Mouse (Mus musculus) embryonic facial prominence, embryonic 14.5 days (tissue): ENCODE results near the gene Cgnl1. TPM values are rescaled to one million over a fixed set of nuclear protein-coding genes. Genes with fewer than 3 reads are reported as not detected.
A peak's percentile ranks its signal among the peaks of the same experiment; 100 is the strongest.

ENCODE experiments used
- ATAC-seq: fragments of 200-750 bp; cut with Nextera tagmentation; 2 replicates; pipeline ENCODE4 v1.8.0; 2017; ENCODE audit warnings: low read depth, moderate number of reproducible peaks, moderate TSS enrichment
- DNase-seq: peaks from one replicate; pipeline ENCODE4 v3.0.0-alpha.2; 2015; ENCODE audit warnings: low spot score
- H3K27ac ChIP-seq: fragments of 300-500 bp; sonication (generic); replicated peaks from 2 replicates; pipeline ENCODE4 v1.5.1; 2014; ENCODE audit warnings: low read depth, mild to moderate bottlenecking, low read length, moderate library complexity
- H3K27me3 ChIP-seq: fragments of 300-500 bp; sonication (generic); replicated peaks from 2 replicates; pipeline ENCODE4 v1.6.1; 2014; ENCODE audit warnings: low read length; ENCODE audit not compliant: control insufficient read depth, insufficient read depth
- H3K36me3 ChIP-seq: fragments of 300-500 bp; sonication (generic); 2 replicates; pipeline ENCODE4 v1.6.1; 2014; ENCODE audit warnings: low read length, mixed read lengths; ENCODE audit not compliant: control insufficient read depth, insufficient read depth
- H3K4me1 ChIP-seq: fragments of 300-500 bp; sonication (generic); 2 replicates; pipeline ENCODE4 v1.6.1; 2014; ENCODE audit warnings: antibody characterized with exemption, low read length; ENCODE audit not compliant: control insufficient read depth, insufficient read depth
- H3K4me2 ChIP-seq: fragments of 300-500 bp; sonication (generic); 2 replicates; pipeline ENCODE4 v1.6.1; 2014; ENCODE audit warnings: low read depth, mild to moderate bottlenecking, low read length, moderate library complexity, mixed read lengths
- H3K4me3 ChIP-seq: fragments of 300-500 bp; sonication (generic); 2 replicates; pipeline ENCODE4 v1.5.1; 2014; ENCODE audit warnings: low read depth, mild to moderate bottlenecking, low read length
- H3K9ac ChIP-seq: fragments of 300-500 bp; sonication (generic); 2 replicates; pipeline ENCODE4 v1.6.1; 2014; ENCODE audit warnings: low read depth, mild to moderate bottlenecking, low read length, moderate library complexity, mixed read lengths
- H3K9me3 ChIP-seq: fragments of 300-500 bp; sonication (generic); 2 replicates; pipeline ENCODE4 v1.6.1; 2016; ENCODE audit warnings: low read length; ENCODE audit not compliant: control insufficient read depth
- WGBS: fragments of 180-500 bp; shearing (Covaris S2); extraction: QIAGEN DNeasy Blood & Tissue Kit; methylation state at CpG from one replicate; pipeline ENCODE4 v1.1.7; 2014; 5-methylcytosine and 5-hydroxymethylcytosine counted together
- polyA plus RNA-seq: library from polyadenylated mRNA; unstranded; fragments of >200 nt; fragmentation: Nextera tagmentation; extraction: Ambion mirVana; gene quantifications from 2 replicates; pipeline ENCODE4 v1.2.1, GENCODE M21; 2014

The Cgnl1 gene
- polyA plus RNA-seq, 1 experiment from 2014 or later, result 12.6 TPM

GRCm38 (mm10) chr9:71617363-71617762 is 154.0 kb downstream of the Cgnl1 start:
- Histone ChIP-seq H3K9me3 (no peaks in the 10 kb centered on the region), H3K36me3 (no peaks in the 10 kb centered on the region), H3K4me1 (no peaks in the 10 kb centered on the region), H3K4me2 (no peak overlapping the region), H3K27me3 (no peaks in the 10 kb centered on the region), H3K9ac (no peak overlapping the region), H3K4me3 (no peak overlapping the region), H3K27ac (no peak overlapping the region)
- DNase-seq, result no peak
- no peak for ATAC-seq
- WGBS, result 56% methylated on average over 8 of the region's 8 CpGs

GRCm38 (mm10) chr9:71616185-71616584 is 155.2 kb downstream of the Cgnl1 start:
- H3K9ac ChIP-seq, result no peak overlapping the region
- DNase-seq (peak; percentile 88), ATAC-seq (peak; percentile 67; the same call in 1 of the 2 replicates)
- no peak overlapping the region for H3K4me3 ChIP-seq
- no peak overlapping the region for H3K4me2 ChIP-seq
- no peak overlapping the region for H3K27ac ChIP-seq
- no peaks in the 10 kb centered on the region for H3K4me1 ChIP-seq
- 9% methylated on average over 3 of the region's 3 CpGs for WGBS
- H3K9me3 ChIP-seq, result no peaks in the 10 kb centered on the region
- no peaks in the 10 kb centered on the region for H3K36me3 ChIP-seq
- no peaks in the 10 kb centered on the region for H3K27me3 ChIP-seq

DNA sequence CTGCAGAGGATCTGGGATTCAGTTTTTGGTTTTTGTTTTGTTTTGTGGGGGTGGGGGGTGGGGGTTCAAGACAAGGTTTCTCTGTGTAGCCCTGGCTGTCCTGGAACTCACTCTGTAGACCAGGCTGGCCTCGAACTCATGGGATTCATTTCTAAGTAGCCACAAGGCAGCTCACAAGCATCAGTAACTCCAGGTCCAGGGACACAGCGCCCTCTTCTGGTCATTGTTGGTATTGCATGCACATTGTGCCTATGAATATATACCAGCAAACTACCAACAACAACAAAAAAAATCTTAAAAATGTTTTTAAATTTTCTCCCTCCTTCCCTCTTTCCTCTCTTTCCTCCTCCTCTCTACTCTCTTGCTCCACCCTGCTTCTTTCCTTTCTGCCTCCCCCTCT is 156.8 kb downstream of the Cgnl1 start:
- WGBS, result 38% methylated on average over 2 of the region's 2 CpGs
- no peaks in the 10 kb centered on the region for H3K36me3 ChIP-seq
- H3K4me1 ChIP-seq, result peaks cover 1% of the 10 kb centered on the region; the same call in 1 of the 2 replicates
- H3K27ac ChIP-seq, result no peak overlapping the region
- DNase-seq (no peak), ATAC-seq (no peak)
- H3K9me3 ChIP-seq, result no peaks in the 10 kb centered on the region
- H3K4me3 ChIP-seq, result no peak overlapping the region
- H3K27me3 ChIP-seq, result no peaks in the 10 kb centered on the region
- no peak overlapping the region for H3K9ac ChIP-seq
- H3K4me2 ChIP-seq, result no peak overlapping the region

GRCm38 (mm10) chr9:71612981-71613380 is 158.4 kb downstream of the Cgnl1 start:
- no peak overlapping the region for H3K27ac ChIP-seq
- WGBS, result 87% methylated on average over 6 of the region's 6 CpGs
- no peaks in the 10 kb centered on the region for H3K36me3 ChIP-seq
- no peaks in the 10 kb centered on the region for H3K27me3 ChIP-seq
- H3K4me2 ChIP-seq, result no peak overlapping the region
- DNase-seq (no peak), ATAC-seq (no peak)
- H3K9me3 ChIP-seq, result no peaks in the 10 kb centered on the region
- H3K9ac ChIP-seq, result no peak overlapping the region
- H3K4me1 ChIP-seq, result peaks cover 5% of the 10 kb centered on the region
- no peak overlapping the region for H3K4me3 ChIP-seq

DNA sequence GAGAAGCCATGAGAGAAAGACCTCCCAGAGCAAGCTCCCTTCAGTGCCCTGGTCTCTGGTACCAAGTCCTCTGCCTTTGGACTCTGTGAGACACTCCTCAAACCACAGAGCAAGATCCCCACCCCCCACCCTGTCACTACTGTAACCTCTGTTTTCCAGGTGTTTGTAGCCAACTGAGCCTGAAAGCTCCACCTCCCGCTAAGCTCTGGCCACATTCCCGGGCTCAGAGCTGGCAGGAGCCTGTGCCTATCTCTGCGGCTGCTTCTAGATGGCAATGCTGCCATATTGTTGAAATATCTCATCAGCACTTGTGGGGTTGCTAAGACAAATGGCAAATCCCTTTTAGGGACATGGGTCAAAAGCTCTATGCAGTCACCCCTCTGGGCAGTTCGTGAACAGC is 159.5 kb downstream of the Cgnl1 start:
- Histone ChIP-seq H3K36me3 (no peaks in the 10 kb centered on the region), H3K27me3 (no peaks in the 10 kb centered on the region), H3K4me3 (no peak overlapping the region), H3K4me2 (no peak overlapping the region), H3K9me3 (no peaks in the 10 kb centered on the region), H3K9ac (no peak overlapping the region), H3K27ac (no peak overlapping the region), H3K4me1 (peaks cover 5% of the 10 kb centered on the region)
- 84% methylated on average over 4 of the region's 4 CpGs for WGBS
- ATAC-seq (no peak), DNase-seq (no peak)

DNA sequence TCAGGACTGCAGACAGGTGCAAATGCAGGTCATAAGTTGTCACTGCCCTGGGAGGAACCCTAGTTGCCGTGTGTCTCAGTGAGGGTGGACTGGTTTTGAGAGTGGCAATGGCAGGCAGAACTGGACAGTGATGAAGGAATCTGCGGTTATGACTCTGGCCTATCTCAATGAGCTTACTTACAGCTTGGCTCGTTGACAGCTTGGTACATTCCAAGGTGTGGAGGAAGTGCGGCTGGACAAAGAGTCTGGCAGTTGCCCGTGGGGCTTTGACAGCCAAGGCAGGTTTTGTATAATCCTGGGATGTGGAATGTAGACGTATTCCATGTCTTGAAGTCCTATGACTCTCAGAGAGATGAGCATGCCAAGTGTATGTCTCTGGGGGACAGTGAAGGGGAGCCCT is 162.4 kb downstream of the Cgnl1 start:
- ATAC-seq (no peak), DNase-seq (no peak)
- H3K27ac ChIP-seq, result no peak overlapping the region
- H3K4me2 ChIP-seq, result no peak overlapping the region
- H3K9me3 ChIP-seq, result no peaks in the 10 kb centered on the region
- WGBS, result 64% methylated on average over 6 of the region's 6 CpGs
- no peaks in the 10 kb centered on the region for H3K27me3 ChIP-seq
- H3K4me3 ChIP-seq, result no peak overlapping the region
- no peak overlapping the region for H3K9ac ChIP-seq
- peaks cover 5% of the 10 kb centered on the region for H3K4me1 ChIP-seq
- H3K36me3 ChIP-seq, result no peaks in the 10 kb centered on the region

DNA sequence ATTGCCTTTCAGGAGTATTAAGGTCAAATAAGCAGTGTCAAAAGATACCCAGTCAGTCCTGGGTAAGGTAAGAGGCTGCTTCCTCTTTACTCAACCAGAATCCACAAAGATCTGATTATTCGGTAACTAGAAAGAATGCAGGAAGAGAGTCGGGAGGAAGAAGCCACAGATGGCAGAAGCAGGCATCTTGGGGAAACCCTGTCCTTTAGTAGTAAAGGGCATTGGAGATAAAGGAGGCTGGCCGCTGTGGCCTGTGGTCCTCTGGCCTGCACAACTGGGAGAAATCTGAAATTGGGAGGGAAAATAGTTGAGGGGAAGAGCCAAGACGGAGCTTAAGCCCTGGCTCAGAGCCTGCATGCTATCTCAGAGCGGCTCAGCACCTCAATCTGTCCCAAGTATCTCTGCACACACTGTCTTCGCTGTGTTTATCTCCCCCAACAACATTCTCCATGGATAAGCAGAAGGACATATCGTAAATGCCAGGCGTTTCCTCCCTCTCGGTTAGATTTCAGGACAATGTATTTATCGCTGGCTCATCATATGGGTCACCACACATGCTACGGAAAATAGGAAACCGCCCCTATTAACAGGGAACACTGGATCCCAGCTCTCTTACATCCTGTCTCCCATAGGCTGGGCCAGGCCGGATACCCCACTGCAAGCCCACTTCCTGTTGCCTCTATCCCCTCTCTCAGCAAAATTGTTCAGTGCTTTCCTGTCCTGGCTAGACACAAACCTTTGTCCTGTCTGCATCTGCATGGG is 164.9 kb downstream of the Cgnl1 start:
- peak; percentile 49 for DNase-seq

GRCm38 (mm10) chr9:71604914-71605635 is 166.3 kb downstream of the Cgnl1 start:
- no peak overlapping the region for H3K4me2 ChIP-seq
- ATAC-seq (no peak), DNase-seq (no peak)
- H3K4me1 ChIP-seq, result peaks cover 5% of the 10 kb centered on the region
- H3K4me3 ChIP-seq, result no peak overlapping the region
- no peaks in the 10 kb centered on the region for H3K9me3 ChIP-seq
- 30% methylated on average over 6 of the region's 6 CpGs for WGBS
- H3K27ac ChIP-seq, result no peak overlapping the region
- H3K27me3 ChIP-seq, result no peaks in the 10 kb centered on the region
- H3K9ac ChIP-seq, result no peak overlapping the region
- H3K36me3 ChIP-seq, result no peaks in the 10 kb centered on the region

More for the DNA sequence above, 164.9 kb downstream of the Cgnl1 start:
- Histone ChIP-seq H3K4me3 (no peak overlapping the region), H3K4me1 (peaks cover 5% of the 10 kb centered on the region), H3K9me3 (no peaks in the 10 kb centered on the region), H3K27me3 (no peaks in the 10 kb centered on the region), H3K4me2 (no peak overlapping the region), H3K27ac (peak overlapping the region; percentile 18; the same call in 1 of the 2 replicates), H3K36me3 (no peaks in the 10 kb centered on the region), H3K9ac (no peak overlapping the region)
- no peak for ATAC-seq
- WGBS, result 73% methylated on average over 13 of the region's 13 CpGs
